Mouse (Mus musculus): Measurements from ENCODE around the gene Rbm25.

The Rbm25 gene

GRCm38 (mm10) chr12:83651414-83651813 lies 20.4 kb downstream of the Rbm25 start:
- DNase-seq = no peak

DNA sequence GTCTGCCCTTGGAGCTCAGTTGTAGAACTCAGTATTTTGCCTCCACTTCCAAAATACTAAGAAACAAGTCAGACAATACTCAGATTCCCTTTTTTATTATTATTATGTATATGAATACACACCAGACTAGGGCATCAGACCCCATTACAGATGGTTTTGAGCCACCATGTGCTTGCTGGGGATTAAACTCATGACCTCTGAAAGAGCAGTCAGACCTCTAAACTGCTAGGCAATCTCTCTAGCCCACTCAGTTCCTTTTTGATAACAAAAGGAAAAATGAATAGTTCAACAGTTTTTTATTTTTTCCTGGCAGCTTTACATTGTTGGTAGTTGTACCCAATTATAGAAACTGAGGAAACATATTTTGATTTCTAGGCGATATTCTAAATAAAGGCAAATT lies 54.4 kb downstream of the Rbm25 start:
- DNase-seq = no peak

- DNase-seq = no peak
Observed at GRCm38 (mm10) chr12:83686575-83687350, 55.7 kb downstream of the Rbm25 start.

DNA sequence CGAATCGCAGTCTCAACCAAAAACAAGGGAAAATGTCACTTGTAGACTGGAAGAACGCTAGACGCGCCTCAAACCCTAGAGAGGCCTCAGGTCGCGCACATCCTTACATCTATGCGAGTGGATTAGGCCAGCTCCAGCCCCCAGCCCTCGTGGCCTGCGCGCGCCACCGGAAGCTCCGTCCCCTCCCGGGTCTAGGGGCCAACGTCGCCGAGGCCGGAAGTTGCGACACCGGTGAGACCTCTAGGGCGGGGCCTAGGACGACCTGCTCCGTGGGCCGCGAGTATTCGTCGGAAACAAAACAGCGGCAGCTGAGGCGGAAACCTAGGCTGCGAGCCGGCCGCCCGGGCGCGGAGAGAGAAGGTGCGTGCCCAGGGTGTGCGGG lies 56.9 kb downstream of the Rbm25 start, which contains the start of gene Psen1:
TSS of gene Psen1 (plus strand) at position 219 of the 382 bp plus-strand sequence.
- peak; percentile 90 to 93 for DNase-seq

GRCm38 (mm10) chr12:83688316-83689086 lies 57.5 kb downstream of the Rbm25 start:
- peak; percentile 40 to 53 for DNase-seq

GRCm38 (mm10) chr12:83689087-83689432 lies 58.0 kb downstream of the Rbm25 start:
- DNase-seq = peak; percentile 14

GRCm38 (mm10) chr12:83694011-83694410 lies 63.0 kb downstream of the Rbm25 start:
- no peak for DNase-seq

GRCm38 (mm10) chr12:83694669-83695068 lies 63.6 kb downstream of the Rbm25 start:
- DNase-seq = no peak

- no peak for DNase-seq
Observed at GRCm38 (mm10) chr12:83698637-83699036, 67.6 kb downstream of the Rbm25 start.

DNA sequence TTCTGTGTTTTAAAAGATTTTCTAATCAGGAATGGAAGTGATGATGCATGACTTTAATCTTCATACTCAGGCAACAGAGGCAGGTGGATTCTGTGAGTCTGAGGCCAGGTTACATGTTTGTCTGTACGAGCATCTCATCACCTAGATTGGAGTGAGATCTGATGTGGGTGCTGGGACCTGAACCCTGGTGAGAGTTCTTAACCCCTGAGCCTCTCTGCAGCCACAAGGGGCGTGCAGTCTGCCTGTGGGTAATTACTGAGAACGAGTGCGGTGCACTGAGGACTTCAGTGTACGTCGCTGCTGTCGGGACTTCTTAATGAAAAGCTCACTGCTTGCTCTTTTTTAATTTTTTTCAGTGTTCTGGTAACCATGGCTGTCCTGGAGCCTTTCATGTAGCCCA lies 70.6 kb downstream of the Rbm25 start:
- DNase-seq = no peak

DNA sequence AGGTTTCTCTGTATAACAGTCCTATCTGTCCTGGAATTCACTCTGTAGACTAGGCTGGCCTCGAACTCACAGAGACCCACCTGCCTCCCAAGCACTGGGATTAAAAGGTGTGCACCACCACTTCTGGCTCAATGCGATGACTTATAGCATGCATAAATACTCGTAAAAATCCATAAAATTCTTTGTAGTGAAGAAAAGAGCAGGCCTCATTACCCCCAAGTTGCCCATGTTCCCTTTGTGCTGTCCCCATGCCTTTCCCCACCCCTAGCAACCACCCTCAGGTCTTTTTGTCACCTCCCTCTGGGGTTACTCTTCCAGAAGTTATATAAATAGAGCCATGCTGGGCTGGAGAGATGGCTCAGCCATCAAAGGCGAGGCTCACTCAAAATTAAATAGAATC lies 71.8 kb downstream of the Rbm25 start:
- DNase-seq = no peak

GRCm38 (mm10) chr12:83706951-83707350 lies 75.9 kb downstream of the Rbm25 start:
- no peak for DNase-seq

- no peak for DNase-seq
Observed at GRCm38 (mm10) chr12:83708160-83709092, 77.4 kb downstream of the Rbm25 start.

DNA sequence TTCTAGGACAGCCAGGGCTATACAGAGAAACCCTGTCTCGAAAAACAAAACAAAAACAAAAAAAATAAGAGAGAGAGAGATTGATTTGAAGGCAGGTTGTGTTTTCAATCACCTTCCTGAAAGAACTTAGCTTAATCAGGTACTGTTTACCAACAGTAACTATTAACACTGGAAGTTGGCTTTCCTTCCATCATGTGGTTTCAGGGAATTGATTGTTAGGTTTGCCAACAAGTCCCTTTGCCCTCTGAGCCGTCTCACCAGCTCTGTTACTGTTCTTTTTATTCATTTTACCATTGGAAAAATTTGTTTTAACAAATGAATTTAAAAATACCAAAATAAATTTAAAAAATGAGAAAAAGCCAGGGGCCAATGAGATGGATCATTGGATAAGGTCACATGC lies 78.9 kb downstream of the Rbm25 start:
- no peak for DNase-seq

DNA sequence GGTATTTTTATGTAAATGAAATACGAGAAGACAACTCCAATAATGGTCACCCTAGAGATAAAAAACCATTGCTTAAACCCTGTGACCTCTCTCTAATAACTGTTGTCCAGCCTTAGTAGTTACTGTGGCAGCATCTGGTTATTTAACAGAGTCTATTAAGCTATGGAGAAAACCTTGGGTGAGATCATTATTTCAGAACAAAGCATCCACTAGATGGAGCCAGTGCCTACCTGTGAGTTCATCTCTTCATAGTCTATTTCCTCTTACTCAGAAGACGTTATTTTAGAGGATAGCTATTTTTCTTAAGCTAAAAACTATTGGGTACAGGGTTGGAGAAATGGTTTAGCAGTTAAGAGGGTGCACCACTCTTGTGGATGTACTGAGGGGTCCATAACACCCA lies 82.7 kb downstream of the Rbm25 start:
- no peak for DNase-seq

DNA sequence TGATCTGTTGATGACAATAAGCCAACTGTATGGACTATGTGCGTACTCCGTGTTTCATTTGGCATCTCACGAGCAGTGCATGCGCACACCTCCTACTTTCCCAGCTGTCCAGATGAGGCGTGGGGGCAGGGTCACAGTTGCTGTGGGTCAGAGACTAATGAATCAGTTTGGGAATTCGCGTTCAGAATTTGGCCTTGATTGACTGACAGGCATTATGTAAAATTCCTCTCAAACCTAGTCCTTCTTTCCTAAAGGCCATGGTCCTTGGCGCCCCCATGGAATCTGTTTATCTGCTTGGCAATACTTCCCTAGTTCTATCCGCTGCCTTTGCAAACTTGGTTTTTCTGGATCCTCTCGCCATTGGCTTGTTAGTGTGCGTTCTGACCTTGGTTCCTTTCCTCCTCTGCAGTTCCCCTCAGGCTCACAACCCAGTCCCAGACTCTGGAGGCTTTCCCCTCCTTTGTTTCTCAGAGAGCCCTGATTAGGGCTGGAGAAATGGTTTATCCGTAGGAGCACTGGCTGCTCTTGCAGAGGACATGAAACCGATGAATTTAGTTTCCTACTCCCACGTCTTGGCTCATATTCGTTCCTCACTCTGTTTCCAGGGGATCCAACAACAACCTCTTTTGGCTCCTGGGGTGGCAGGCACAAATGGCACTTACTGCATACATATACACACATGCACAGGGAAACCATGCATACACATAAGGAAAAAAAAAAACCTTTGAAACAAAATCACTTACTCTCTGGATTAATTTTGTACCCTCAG lies 85.6 kb downstream of the Rbm25 start:
- no peak for DNase-seq

- DNase-seq = no peak
Observed at GRCm38 (mm10) chr12:83719431-83719830, 88.4 kb downstream of the Rbm25 start.

DNA sequence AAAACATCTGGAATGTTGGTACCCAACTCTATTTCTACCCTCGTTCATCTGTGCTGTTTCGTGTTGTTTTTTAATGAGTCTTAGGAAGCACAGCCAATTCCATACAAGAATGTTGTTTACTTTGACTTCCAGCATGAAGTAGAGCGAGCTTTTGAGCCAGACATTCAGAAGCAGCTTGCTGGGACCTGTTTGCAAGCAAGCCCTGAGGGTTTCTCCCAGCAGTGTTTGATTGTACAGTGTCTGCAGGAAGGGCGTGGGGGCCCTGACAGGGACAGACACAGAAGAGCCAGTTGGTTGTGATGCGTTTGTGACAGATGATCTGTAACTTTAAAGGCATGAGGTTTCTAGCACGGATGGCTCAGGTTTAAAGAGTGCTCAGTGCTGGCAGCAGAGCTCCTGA lies 90.2 kb downstream of the Rbm25 start:
- DNase-seq = no peak

DNA sequence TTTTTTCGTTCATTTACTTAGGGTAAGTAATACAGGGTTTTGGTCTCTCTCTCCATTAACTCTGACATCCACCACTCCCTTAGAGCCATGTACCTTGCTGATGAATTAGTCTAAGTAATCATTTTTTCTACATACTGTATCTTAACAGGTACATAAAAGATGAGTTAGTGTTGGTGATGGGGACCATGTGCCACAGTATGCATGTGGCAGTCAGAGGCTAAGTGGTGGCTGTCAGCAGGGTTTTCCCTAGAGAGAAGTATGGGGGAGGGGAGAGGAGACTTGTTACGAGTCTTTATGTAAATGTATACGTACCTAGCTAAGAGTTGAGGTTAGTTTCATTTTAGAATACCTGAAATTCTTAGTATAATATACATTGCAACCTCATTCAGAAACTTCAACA lies 92.0 kb downstream of the Rbm25 start:
- no peak for DNase-seq

- DNase-seq = no peak
Observed at GRCm38 (mm10) chr12:83726510-83727308, 95.7 kb downstream of the Rbm25 start.

- no peak for DNase-seq
Observed at GRCm38 (mm10) chr12:83732225-83732624, 101.2 kb downstream of the Rbm25 start.
